Mouse (Mus musculus) heart, postnatal 4 days (tissue): ENCODE results near the gene Cenpa. TPM values are rescaled to one million over a fixed set of nuclear protein-coding genes. Genes with fewer than 3 reads are reported as not detected.
"Not testable (repeated sequence)": the region's sequence is repeated elsewhere in the genome, so short reads cannot be mapped to it uniquely, and the experiment has no call there.

ENCODE experiments used
- DNase-seq: peaks from one replicate; pipeline ENCODE4 v3.0.0; 2021
- total RNA-seq, 2 experiments: library from RNA; stranded (reverse); gene quantifications; 2 replicates each; pipeline ENCODE4 v1.2.3; 2021

Gene Cenpa
- total RNA-seq, 2 experiments from 2014 or later: 141 to 145 TPM

DNA sequence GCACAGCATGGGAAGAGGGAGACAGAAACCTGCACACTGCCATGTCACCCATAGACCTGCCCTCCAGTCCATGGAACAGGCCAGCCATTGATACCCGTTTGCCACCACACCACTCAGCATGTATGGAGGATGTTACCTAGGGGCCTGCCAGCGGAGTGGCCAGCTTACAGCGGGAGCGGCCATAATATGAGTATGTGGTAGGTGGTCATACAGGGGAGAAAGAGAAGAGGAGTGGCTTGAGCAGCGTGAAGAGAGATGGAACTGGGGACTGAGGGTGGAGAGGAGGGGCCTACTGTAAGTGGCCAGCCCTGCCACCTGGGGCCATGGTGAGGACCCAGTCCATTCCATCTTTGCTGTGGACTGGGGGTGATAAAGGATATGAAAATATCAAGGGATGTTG lies 15.4 kb downstream of the Cenpa start:
- DNase-seq: no peak

GRCm38 (mm10) chr5:30682967-30683600 lies 16.5 kb downstream of the Cenpa start:
- DNase-seq: no peak

- no peak for DNase-seq
Observed at GRCm38 (mm10) chr5:30683993-30684392, 17.4 kb downstream of the Cenpa start.

DNA sequence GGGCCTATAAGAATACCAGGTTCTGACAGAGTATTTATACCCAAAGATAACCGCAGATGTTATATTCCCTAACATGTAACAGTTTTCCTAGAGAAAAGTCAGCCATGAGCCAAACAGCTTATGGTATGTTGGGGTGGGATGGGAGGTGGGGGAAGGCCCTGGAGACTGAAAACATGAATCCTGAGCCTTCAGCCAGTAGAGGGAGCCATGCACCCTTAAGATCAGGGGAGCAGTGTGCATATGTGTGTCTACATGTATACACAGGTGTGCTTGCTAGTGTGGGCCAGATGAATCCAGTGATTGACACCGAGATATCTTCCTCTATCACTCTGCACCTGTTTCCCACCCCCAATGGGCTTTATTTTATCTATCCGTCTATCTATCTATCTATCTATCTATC lies 20.2 kb downstream of the Cenpa start:
- no peak for DNase-seq

DNA sequence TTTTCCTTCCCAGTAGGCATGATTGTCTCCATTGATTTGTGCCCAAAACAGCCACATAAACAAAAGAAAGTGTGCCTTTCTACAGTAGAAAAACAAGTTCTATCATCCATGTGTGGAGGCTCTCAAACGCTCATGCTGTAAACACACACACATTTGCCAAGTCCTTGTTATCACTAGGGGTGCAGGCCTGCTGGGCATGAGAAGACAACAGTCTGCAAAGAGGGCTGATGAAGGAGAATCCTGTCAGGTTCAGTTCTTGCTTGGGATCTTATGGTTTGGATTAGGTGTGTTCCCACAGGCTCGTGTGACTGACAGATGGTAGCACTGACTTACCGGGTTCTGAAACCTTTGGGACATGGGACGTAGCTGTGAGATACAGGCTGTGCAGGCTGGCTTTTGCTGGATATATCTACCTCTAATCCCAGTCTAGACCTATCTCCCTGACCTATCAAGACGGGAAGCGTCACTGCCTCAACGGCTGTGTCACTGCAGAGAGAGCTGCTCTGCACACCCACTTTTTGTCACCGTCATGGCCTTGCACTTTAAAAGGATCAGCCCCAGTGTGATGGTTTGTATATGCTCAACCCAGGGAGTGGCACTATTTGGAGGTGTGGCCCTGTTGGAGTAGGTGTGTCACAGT lies 33.9 kb downstream of the Cenpa start:
- DNase-seq: no peak

DNA sequence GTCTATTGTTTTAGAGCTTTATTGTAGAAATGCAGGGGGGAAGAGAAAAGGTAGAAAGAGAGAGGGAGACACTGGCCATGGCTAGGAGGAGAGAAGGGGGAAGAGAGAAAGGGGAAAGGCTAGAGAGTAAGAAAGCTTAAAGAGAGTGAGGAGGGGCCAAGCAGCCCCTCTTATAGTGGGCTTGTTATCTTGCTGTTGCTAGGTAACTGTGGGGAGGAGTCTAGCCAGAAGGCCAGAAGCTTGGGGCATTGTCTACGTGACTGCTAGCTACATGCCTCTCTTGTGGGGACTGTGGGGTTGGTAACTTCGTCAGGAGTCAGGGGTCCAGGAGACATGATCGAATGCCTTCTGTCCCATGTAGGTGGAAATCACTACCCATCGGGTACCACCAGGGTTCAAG lies 34.8 kb downstream of the Cenpa start:
- not testable (repeated sequence) for DNase-seq

DNA sequence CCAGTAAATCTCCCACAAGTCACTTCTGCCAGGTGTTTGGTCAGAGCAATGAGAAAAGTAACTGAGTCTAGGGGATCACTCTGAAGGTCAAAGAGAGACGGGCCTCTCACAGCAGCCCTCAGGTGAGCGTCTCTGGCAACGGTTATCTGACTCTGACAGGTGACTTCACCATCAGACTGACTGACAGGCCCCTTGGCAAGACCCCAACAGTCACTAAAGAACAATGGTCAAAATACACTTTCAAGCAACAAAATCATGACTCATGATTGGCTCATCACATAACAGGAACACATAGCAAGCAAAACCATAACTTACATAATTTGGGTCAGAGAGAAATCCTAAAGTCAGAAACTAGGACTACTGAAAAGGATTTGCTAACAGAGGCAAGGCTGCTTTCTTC lies 35.3 kb downstream of the Cenpa start:
- DNase-seq: no peak

DNA sequence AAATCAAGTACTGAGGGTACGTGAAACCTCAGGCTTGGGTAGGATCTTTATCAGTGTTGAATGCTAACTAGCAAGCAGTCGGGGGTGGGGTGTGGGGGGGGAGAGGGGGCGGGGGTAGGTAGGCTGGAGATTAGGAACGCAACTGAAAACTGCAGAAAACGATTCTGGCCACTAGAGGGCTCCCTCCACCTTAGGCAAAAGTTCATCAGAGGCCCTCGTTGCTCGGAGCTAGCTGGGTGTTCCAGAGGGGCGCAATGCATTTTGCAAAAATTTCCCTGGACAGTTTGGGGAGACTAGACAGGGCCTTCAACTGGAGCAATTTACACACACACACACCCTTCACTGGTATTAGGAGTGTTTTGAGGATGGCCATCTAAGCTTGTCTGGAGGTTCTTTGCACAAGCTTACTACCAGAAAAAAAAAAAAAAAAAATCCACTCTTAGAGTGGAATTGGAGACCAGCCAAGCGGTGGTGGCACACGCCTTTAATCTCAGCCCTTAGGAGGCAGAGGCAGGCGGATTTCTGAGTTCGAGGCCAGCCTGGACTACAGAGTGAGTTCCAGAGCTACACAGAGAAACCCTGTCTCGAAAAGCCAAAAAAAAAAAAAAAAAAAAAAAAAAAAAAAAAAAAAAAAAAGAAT lies 43.3 kb downstream of the Cenpa start:
- DNase-seq: peak; percentile 85

- DNase-seq: no peak
Observed at GRCm38 (mm10) chr5:30710486-30710885, 43.9 kb downstream of the Cenpa start.

DNA sequence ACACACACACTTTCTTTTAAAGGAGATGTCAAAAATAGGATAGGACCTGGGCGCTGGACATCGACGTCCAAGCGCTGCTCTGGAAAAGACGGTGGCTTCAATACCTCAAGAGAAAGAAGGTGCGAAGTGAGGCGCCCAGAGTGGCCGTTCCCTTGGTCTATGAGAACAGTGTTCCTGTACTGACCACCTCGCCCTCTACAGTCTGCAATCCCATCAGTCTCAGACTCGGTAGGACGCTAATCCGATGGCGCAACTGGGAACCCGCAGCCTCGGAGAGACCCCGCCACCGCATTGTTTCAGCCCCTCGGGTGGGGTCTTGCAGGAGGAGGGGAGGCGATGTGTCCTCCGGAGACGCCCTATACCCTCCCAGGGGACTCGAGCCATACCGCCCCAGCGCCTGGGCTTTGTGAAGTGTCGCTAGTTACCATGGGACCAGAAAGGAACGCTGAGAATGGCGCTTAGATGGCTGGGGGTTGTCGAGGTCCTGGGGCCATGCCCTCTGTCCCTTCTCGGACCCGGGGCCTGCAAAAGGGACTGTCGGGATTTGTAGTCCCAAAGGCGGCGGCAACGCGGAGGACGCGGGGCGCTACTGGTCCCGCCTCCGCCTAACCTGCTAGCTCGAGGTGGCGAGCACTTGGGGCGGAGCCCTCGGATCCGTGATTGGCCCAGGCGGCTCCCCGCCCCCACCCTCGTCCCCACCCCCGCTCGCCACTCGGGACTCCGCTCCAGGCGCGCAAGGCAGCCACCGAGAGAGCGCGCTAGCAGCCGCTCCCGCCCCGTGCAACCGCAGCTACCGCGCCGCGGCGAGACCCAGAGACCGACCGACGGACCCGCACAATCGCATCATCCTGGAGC lies 44.8 kb downstream of the Cenpa start, which contains the start of gene Dpysl5:
Dpysl5 (plus strand) TSS at position 418 of the 855 bp plus-strand sequence.
- DNase-seq: peak; percentile 53

- no peak for DNase-seq
Observed at GRCm38 (mm10) chr5:30712002-30712390, 45.4 kb downstream of the Cenpa start.

GRCm38 (mm10) chr5:30712441-30713298 lies 46.1 kb downstream of the Cenpa start:
- peak; percentile 16 for DNase-seq

DNA sequence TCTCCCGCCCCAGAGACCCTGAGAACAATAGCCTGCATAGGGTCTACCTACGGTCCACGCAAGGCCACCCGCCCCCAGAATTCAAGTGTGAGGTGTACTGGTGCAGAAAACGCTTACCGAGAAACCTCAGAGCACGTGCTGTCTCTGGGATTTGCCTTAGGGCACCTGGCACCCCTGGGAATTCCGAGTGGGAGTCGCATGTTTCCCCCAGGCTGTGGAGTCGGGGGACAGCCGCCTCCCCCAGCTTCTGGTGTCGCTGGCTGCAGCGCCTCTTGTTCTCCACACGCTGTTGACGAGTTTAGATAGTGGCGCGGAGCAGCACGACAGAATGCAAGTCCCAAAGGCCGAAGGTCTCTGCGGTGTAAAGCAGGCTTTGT lies 46.7 kb downstream of the Cenpa start:
- DNase-seq: peak; percentile 17

DNA sequence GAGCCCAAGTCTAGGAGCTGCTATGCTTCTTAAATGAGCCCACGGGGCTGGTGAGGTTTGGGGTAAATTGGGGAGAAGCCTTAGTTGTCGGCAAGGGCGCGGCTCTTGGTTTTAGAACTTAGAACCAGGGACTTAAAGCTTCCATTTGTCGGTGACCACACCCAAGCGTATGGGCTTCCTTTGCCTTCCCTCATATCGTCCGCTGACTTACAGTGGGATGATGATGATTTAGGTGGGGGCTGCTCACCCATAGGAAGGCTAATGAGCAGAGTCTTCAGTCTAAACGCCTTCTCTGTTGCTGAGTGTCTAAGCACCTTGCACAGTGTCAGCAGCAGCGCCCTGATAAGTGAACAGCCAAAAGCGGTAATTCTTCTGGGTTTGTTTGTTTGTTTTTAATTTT lies 47.1 kb downstream of the Cenpa start:
- DNase-seq: no peak

GRCm38 (mm10) chr5:30716311-30716710 lies 49.7 kb downstream of the Cenpa start:
- no peak for DNase-seq

GRCm38 (mm10) chr5:30717506-30717905 lies 50.9 kb downstream of the Cenpa start:
- DNase-seq: no peak

GRCm38 (mm10) chr5:30717991-30718703 lies 51.6 kb downstream of the Cenpa start:
- no peak for DNase-seq

DNA sequence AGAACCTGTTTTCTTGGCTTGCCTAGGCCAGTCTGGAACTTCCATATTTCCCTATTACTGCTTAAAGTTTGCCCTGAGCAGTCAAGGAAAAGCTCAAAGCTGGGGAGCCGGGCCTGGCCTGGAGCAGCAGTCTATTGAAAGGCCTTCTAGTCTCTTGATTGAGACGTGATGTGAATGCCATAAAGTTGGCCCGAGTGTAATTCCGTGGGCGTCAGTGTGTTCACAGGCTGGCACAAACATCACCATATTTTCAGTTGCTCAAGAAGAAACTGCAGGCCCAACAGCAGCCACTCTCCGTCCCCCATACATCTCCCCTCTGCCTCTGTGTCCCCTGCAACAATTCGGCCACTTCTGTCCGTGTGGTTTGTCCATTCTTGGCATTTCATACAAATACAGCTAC lies 55.4 kb downstream of the Cenpa start:
- DNase-seq: no peak
